Mouse (Mus musculus) right cerebral cortex, adult 18-20 months (tissue): ENCODE data around the gene Brd3.
A peak's percentile ranks its signal among the peaks of the same experiment; 100 is the strongest.

Source experiments
- DNase-seq: peaks from one replicate; pipeline ENCODE4 v3.0.0; 2022; ENCODE audit warnings: mixed read lengths

Brd3 gene

GRCm38 (mm10) chr2:27469991-27470355 is 37.5 kb downstream of the Brd3 start:
- DNase-seq, result no peak

GRCm38 (mm10) chr2:27469292-27469990 is 38.0 kb downstream of the Brd3 start:
- no peak for DNase-seq

- no peak for DNase-seq
Observed at GRCm38 (mm10) chr2:27462901-27463300, 44.6 kb downstream of the Brd3 start.

- no peak for DNase-seq
Observed at GRCm38 (mm10) chr2:27461881-27462660, 45.4 kb downstream of the Brd3 start.

- DNase-seq, result no peak
Observed at GRCm38 (mm10) chr2:27460651-27461050, 46.8 kb downstream of the Brd3 start.

- DNase-seq, result no peak
Observed at GRCm38 (mm10) chr2:27460163-27460562, 47.3 kb downstream of the Brd3 start.

- DNase-seq, result peak; percentile 23
Observed at GRCm38 (mm10) chr2:27459735-27460134, 47.7 kb downstream of the Brd3 start.

- DNase-seq, result peak; percentile 35
Observed at GRCm38 (mm10) chr2:27450226-27450625, 57.2 kb downstream of the Brd3 start.

- no peak for DNase-seq
Observed at GRCm38 (mm10) chr2:27447782-27448181, 59.7 kb downstream of the Brd3 start.

- DNase-seq, result no peak
Observed at GRCm38 (mm10) chr2:27446812-27447211, 60.6 kb downstream of the Brd3 start.

GRCm38 (mm10) chr2:27445910-27446309 is 61.6 kb downstream of the Brd3 start:
- no peak for DNase-seq

- no peak for DNase-seq
Observed at GRCm38 (mm10) chr2:27443450-27443708, 64.1 kb downstream of the Brd3 start.

GRCm38 (mm10) chr2:27442708-27443449 is 64.6 kb downstream of the Brd3 start:
- DNase-seq, result no peak

GRCm38 (mm10) chr2:27441767-27442707 is 65.4 kb downstream of the Brd3 start, which contains the start of gene Brd3os:
Brd3os (plus strand) TSS chr2:27442324.
- peak; percentile 98 for DNase-seq

- no peak for DNase-seq
Observed at GRCm38 (mm10) chr2:27438281-27438680, 69.2 kb downstream of the Brd3 start.

GRCm38 (mm10) chr2:27437876-27438275 is 69.6 kb downstream of the Brd3 start:
- no peak for DNase-seq

- DNase-seq, result no peak
Observed at GRCm38 (mm10) chr2:27432599-27432998, 74.9 kb downstream of the Brd3 start.

- peak; percentile 83 for DNase-seq
Observed at GRCm38 (mm10) chr2:27430621-27431020, 76.8 kb downstream of the Brd3 start.

GRCm38 (mm10) chr2:27428071-27428470 is 79.4 kb downstream of the Brd3 start:
- DNase-seq, result peak; percentile 76

GRCm38 (mm10) chr2:27426855-27427457 is 80.5 kb downstream of the Brd3 start, which contains the start of gene Vav2:
Vav2 (minus strand) TSS chr2:27427033.
- DNase-seq, result peak; percentile 89

GRCm38 (mm10) chr2:27426406-27426854 is 81.0 kb downstream of the Brd3 start:
- peak; percentile 38 for DNase-seq
